Mouse (Mus musculus): ENCODE results near the gene Gm16427. TPM values are rescaled to one million over a fixed set of nuclear protein-coding genes. Genes with fewer than 3 reads are reported as not detected.
"Not testable (repeated sequence)": the region's sequence is repeated elsewhere in the genome, so short reads cannot be mapped to it uniquely, and the experiment has no call there.

Gm16427 gene
- total RNA-seq (2021): not detected

- not testable (repeated sequence) for DNase-seq
Measured at GRCm38 (mm10) chr5:93540100-93540499, at the start of gene Gm16427. Gene Gm16427 (minus strand): TSS chr5:93540200.

Other genes starting within 250 kb of the Gm16427 start
- not detected for gene C87414, start 131.4 kb upstream of the Gm16427 start, total RNA-seq (2021)